Mouse (Mus musculus): ENCODE measurements around the gene Nrxn1. TPM values are rescaled to one million over a fixed set of nuclear protein-coding genes. Genes with fewer than 3 reads are reported as not detected.

The Nrxn1 gene
- polyA plus RNA-seq, 1 experiment from 2014 or later = 161 TPM

DNA sequence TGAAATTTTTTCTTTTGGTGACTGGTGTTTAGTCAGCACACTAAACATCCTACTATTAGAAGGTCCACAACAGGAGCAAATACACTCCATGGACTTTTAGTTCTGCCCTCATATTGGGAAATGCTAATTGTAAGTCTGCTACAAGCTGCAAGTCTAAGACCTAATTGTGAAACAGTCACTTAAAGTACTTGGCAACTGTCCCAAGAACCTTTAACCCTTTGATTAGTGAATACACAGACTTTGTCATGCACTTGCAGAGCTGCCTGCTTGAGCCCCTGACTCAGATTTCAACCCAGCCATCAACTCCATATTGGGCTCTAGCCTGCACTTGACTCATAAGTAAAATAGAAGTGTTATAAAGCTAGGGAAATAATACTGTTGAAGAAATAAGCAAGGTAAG is 13.8 kb downstream of the Nrxn1 start:
- Histone ChIP-seq H3K4me3 (no peak overlapping the region), H3K27ac (replicated peaks) (no peak overlapping the region), H3K27me3 (no peaks in the 10 kb centered on the region), H3K36me3 (no peaks in the 10 kb centered on the region), H3K9me3 (no peaks in the 10 kb centered on the region), H3K4me1 (no peaks in the 10 kb centered on the region; the same call in 1 of the 2 replicates), H3K9ac (replicated peaks) (no peak overlapping the region), H3K4me2 (replicated peaks) (no peak overlapping the region)
- ATAC-seq (replicated peaks) = no peak

DNA sequence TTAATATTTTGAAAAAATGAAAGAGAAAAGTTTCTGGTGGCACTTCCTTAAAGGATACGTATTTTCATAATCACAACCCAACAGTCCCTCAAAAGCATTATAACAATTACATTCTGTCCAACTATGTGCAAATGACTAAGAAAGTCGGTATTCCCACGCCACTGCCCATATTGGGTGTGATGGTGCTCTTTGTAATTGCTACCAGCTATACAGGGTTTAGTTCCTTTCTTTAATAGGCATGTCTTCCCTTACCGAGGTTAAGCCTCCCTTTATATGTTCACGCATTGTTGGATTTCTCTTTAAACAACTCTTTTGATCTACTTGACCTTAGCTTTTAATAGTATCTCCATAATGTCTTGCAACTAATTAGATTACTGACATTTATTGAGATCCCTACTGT is 18.1 kb downstream of the Nrxn1 start:
- H3K36me3 ChIP-seq = no peaks in the 10 kb centered on the region
- no peaks in the 10 kb centered on the region for H3K27me3 ChIP-seq
- 16% methylated on average over 5 of the region's 5 CpGs for WGBS
- no peaks in the 10 kb centered on the region; the same call in 1 of the 2 replicates for H3K4me1 ChIP-seq
- no peak overlapping the region for H3K9ac ChIP-seq (replicated peaks)
- no peaks in the 10 kb centered on the region for H3K9me3 ChIP-seq
- H3K4me2 ChIP-seq (replicated peaks) = no peak overlapping the region
- H3K27ac ChIP-seq (replicated peaks) = no peak overlapping the region
- ATAC-seq (replicated peaks) = no peak
- H3K4me3 ChIP-seq = no peak overlapping the region

DNA sequence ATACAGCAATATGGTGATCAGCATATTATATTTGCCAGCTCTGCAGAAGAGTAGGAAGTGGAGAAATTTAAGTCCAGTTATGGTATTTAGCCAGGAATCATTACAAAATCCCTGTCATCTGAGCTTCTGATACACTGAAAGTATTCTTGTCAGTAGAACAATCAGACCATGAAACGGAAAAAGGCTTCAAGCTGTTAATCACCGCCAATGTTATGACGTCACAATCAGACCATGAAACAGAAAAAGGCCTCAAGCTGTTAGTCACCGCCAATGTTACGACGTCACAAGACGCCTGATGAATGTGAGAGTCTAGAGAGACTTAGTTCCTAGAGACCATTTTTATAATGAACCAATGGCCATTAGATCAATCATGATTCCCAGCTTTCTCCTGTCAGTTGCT is 59.4 kb downstream of the Nrxn1 start:
- no peak for ATAC-seq (replicated peaks)
- H3K27ac ChIP-seq (replicated peaks) = no peak overlapping the region
- 42% methylated on average over 7 of the region's 7 CpGs for WGBS
- H3K4me1 ChIP-seq = no peaks in the 10 kb centered on the region
- no peak overlapping the region for H3K9ac ChIP-seq (replicated peaks)
- H3K4me3 ChIP-seq = no peak overlapping the region
- H3K36me3 ChIP-seq = no peaks in the 10 kb centered on the region
- no peaks in the 10 kb centered on the region for H3K9me3 ChIP-seq
- no peak overlapping the region for H3K4me2 ChIP-seq (replicated peaks)
- no peaks in the 10 kb centered on the region for H3K27me3 ChIP-seq

DNA sequence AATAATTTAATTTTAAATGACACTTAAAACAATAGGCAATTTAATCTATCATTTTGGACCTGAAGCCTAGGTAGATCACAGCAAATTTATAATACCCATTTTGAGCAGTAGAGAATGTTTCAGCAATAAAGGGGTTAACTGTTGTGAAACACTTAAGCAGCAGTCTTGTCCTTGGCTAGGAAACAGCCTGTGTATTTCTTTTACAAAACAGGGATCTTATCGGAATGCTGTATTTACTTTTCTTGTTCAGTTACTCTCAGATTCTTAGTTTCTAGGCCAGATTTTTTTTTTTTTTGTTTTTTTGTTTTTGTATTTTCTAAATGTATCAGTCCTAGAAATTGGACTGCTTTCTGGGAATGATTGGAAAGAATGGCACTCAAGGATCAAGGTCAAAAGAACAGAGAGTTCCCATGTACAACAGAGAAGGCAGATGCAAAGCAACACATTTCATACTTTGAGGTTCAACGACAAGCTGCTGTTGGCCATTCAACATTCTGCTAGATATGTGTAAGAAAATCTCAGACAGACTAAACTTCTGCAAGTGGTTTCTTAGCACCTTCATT is 67.7 kb downstream of the Nrxn1 start:
- Histone ChIP-seq H3K27ac (replicated peaks) (no peak overlapping the region), H3K9me3 (no peaks in the 10 kb centered on the region), H3K36me3 (no peaks in the 10 kb centered on the region), H3K27me3 (no peaks in the 10 kb centered on the region), H3K4me2 (replicated peaks) (no peak overlapping the region), H3K4me1 (no peaks in the 10 kb centered on the region), H3K4me3 (no peak overlapping the region), H3K9ac (replicated peaks) (no peak overlapping the region)
- whole genome bisulfite sequencing = 36% methylated on average over 2 of the region's 2 CpGs
- no peak for ATAC-seq (replicated peaks)

DNA sequence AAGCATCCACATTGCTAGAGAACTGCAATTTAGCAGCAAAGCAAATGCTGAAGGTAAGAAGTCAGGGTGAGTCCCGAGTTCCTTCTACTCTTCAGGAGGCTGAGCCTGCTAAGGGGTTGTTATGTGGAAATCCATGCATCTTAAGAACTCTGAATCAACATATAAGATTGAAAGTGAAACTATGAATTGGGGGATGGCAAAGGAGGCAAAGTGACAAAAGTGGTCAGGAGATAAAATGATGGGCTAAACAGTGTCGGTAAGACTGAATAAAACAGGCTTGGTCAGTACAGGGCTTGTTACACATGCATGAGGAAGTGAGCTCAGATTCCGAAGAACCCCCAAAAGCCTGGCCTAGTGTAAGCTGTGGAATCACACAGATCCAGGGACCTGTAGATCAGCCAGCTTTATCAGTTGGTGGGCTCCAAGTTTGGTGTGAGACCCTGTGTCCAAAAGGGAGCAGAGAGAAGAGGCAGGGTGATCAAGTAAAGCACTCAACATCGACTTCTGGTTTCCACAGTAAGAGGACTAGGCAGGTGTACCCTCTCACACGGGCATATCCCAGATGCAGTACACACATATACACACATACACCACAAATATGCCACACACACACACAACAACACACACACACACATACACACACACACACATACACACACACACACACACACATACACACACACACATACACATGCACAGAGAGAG is 85.3 kb downstream of the Nrxn1 start:
- Histone ChIP-seq H3K9ac (replicated peaks) (no peak overlapping the region), H3K9me3 (no peaks in the 10 kb centered on the region), H3K27me3 (no peaks in the 10 kb centered on the region), H3K27ac (replicated peaks) (no peak overlapping the region), H3K36me3 (no peaks in the 10 kb centered on the region), H3K4me3 (no peak overlapping the region), H3K4me1 (no peaks in the 10 kb centered on the region), H3K4me2 (replicated peaks) (no peak overlapping the region)
- WGBS = 79% methylated on average over 5 of the region's 5 CpGs
- no peak for ATAC-seq (replicated peaks)

DNA sequence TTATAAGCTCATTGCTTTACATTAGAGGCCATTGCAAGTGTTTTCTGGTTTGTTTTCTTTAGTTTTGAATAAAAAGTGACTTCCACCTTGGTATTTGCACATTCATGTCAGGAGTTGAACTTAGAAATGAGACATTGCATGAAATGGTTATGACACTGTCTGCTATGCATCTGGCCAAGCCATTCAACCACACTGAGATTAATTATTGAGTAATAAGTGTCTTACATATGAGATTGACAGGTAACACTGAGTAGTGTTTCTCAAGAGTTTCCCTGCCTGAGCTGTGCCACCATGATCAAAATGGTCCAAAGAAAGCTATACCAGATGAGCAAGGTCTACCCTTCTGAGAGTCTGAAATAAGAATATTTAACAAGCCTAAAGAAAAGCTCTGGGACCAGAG is 92.5 kb downstream of the Nrxn1 start:
- Histone ChIP-seq H3K9ac (replicated peaks) (no peak overlapping the region), H3K36me3 (no peaks in the 10 kb centered on the region), H3K27me3 (no peaks in the 10 kb centered on the region), H3K4me2 (replicated peaks) (no peak overlapping the region), H3K4me1 (peaks cover 8% of the 10 kb centered on the region), H3K4me3 (no peak overlapping the region), H3K9me3 (no peaks in the 10 kb centered on the region), H3K27ac (replicated peaks) (no peak overlapping the region)
- ATAC-seq (replicated peaks) = no peak

DNA sequence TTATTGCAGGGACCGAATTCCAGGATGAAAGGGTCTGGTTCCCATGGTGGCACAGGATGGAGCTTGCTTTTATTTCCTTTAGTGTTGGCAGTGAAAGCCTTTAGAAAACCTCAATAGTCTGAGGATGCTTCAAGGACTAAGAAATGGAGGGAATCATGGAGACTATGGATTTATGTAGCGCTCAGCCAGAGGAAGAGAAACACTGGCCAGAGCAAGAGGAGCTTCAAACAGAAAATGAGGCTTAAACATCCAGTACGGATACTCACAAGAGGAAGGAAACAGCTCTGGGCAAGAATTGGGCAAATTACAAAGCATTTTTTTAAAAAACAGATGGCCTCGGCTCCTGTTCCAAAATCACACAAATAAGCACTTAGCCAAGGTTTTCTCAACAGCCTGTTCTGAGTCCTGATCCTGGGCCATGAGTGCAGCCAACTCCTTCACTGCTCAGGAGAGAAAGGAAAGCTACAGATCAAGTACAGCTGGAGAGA is 93.2 kb downstream of the Nrxn1 start:
- ATAC-seq (replicated peaks) = peak; percentile 60; the same call in 1 of the 2 replicates
- no peaks in the 10 kb centered on the region for H3K27me3 ChIP-seq
- 38% methylated on average over 4 of the region's 4 CpGs for WGBS
- peaks cover 10% of the 10 kb centered on the region for H3K4me1 ChIP-seq
- no peak overlapping the region for H3K9ac ChIP-seq (replicated peaks)
- no peak overlapping the region for H3K4me3 ChIP-seq
- no peaks in the 10 kb centered on the region for H3K9me3 ChIP-seq
- H3K36me3 ChIP-seq = no peaks in the 10 kb centered on the region
- no peak overlapping the region for H3K27ac ChIP-seq (replicated peaks)
- no peak overlapping the region for H3K4me2 ChIP-seq (replicated peaks)

DNA sequence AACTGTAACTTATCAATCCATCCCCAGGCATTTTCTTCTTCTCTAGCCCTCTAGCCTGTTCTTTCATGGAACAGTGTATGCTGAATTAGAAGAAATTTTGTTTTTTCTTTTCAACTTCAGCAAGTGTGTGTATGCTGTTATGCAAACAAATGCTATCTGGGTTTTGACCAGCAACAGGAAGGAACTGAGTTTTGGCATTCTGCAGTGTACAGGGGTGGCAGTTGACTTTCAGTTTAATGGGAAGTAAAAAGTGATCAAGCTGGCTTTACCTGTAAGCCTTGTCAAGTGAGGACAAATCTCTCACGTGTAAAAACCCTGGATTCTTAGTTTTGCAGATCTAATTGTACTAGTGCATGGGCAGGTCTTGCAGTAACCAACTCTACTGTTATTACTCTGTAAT is 95.2 kb downstream of the Nrxn1 start:
- ATAC-seq (replicated peaks) = no peak
- Histone ChIP-seq H3K27ac (replicated peaks) (no peak overlapping the region), H3K9ac (replicated peaks) (no peak overlapping the region), H3K36me3 (no peaks in the 10 kb centered on the region), H3K4me3 (no peak overlapping the region), H3K4me2 (replicated peaks) (no peak overlapping the region), H3K9me3 (no peaks in the 10 kb centered on the region), H3K4me1 (peaks cover 10% of the 10 kb centered on the region), H3K27me3 (no peaks in the 10 kb centered on the region)
- WGBS = 69% methylated on average over 1 of the region's 1 CpGs

DNA sequence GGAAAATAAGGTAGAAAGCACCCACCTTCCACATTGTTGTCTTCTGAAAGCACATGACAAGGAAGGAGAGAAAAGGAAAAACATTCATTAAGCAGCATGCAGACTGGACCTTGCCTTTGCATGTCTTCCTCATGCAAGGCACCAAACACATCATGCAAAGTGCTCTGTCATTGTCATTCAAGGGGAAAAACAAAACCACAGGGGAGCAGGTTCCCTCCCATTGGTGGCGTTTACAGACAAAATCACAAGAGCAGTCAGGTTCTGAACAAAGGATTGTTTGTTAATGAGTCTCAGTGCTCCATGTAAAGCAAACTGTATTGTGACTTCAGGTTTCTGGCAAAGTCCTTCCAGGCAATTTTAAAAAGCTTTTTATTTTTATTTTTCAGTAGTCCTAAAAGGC is 97.4 kb downstream of the Nrxn1 start:
- Histone ChIP-seq H3K4me2 (replicated peaks) (no peak overlapping the region), H3K36me3 (no peaks in the 10 kb centered on the region), H3K4me1 (peaks cover 10% of the 10 kb centered on the region), H3K9me3 (no peaks in the 10 kb centered on the region), H3K27me3 (no peaks in the 10 kb centered on the region), H3K9ac (replicated peaks) (no peak overlapping the region), H3K27ac (replicated peaks) (no peak overlapping the region), H3K4me3 (no peak overlapping the region)
- ATAC-seq (replicated peaks) = no peak
- 0% methylated on average over 1 of the region's 1 CpGs for WGBS

DNA sequence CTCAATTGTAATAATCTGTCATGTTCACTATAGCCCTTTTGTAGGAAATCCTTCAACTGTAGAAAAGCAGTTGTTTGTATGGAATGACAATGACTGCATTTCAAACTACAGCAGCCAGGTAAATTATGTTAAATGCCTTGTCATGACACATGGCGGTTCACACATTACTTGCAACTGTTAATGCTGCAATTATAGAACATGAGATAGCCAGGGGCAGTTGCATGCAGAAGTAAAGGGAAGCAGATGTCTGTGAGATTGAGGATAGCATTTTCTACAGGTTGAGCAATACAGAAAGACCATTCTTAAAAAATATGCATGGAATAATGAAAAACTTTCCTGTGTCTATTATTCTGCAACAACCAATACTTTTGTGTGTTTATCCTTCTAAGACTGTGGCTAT is 98.6 kb downstream of the Nrxn1 start:
- Histone ChIP-seq H3K4me2 (replicated peaks) (no peak overlapping the region), H3K4me1 (peaks cover 3% of the 10 kb centered on the region; the same call in 1 of the 2 replicates), H3K36me3 (no peaks in the 10 kb centered on the region), H3K27me3 (no peaks in the 10 kb centered on the region), H3K9me3 (no peaks in the 10 kb centered on the region), H3K4me3 (no peak overlapping the region), H3K9ac (replicated peaks) (no peak overlapping the region), H3K27ac (replicated peaks) (no peak overlapping the region)
- 63% methylated on average over 1 of the region's 1 CpGs for WGBS
- ATAC-seq (replicated peaks) = no peak

DNA sequence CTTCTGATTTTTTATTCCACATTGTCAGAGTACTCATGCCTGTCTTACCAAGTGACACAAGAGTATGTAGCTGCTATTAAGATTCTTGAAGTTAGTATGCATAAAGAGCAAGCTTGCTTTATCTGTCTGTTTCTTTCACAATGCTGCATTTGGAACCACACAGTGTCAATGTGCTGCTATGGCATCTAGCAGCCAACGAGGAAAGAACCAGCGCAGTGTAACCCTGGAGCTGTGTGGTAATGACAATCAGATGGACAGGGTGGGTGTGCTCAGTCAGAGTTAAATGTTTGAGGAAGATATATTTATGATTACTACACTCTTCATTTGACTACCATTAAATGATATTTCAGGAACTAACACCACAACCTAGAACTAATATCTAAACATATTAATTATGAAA is 102.1 kb downstream of the Nrxn1 start:
- ATAC-seq (replicated peaks) = no peak
- peaks cover 3% of the 10 kb centered on the region; the same call in 1 of the 2 replicates for H3K4me1 ChIP-seq
- no peak overlapping the region for H3K4me3 ChIP-seq
- H3K27ac ChIP-seq (replicated peaks) = no peak overlapping the region
- WGBS = 68% methylated on average over 2 of the region's 2 CpGs
- no peak overlapping the region for H3K9ac ChIP-seq (replicated peaks)
- H3K4me2 ChIP-seq (replicated peaks) = no peak overlapping the region
- no peaks in the 10 kb centered on the region for H3K36me3 ChIP-seq
- no peaks in the 10 kb centered on the region for H3K9me3 ChIP-seq
- no peaks in the 10 kb centered on the region for H3K27me3 ChIP-seq

DNA sequence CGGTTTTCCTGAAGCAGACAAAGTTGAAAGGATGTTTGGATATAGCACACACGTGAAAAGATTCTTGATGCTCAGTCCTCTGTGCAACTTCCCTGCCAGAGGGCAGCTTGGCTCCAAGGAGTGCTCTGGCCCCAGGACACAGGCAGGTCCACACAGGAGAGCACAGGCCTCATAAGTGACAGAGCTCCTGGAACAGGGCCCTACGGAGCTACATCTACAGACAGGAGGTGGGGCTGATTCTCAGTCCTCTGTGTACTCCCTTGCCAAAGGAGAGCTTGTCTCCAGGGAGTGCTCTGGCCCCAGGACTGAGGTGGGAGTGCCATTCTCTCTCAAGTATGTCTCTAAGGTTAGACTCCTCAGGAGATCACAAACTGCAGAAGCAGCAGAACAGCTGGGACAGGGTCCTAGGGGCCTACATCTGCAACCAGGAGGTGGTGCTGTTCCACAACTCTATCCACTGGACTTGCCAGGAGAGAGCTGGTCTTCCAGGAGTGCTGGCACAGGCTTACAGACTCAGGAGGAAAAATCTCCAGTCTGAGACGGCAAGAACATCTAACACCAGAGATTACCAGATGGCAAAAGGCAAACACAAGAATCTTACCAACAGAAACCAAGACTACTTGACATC is 129.9 kb downstream of the Nrxn1 start:
- Histone ChIP-seq H3K9ac (replicated peaks) (no peak overlapping the region), H3K36me3 (no peaks in the 10 kb centered on the region), H3K27me3 (no peaks in the 10 kb centered on the region), H3K4me1 (no peaks in the 10 kb centered on the region), H3K27ac (replicated peaks) (no peak overlapping the region), H3K9me3 (no peaks in the 10 kb centered on the region), H3K4me3 (no peak overlapping the region), H3K4me2 (replicated peaks) (no peak overlapping the region)
- 64% methylated on average over 4 of the region's 4 CpGs for WGBS
- peak; percentile 51 for ATAC-seq (replicated peaks)

Data from forebrain, embryonic 15.5 days (tissue).